Comparison of ENCODE assay signal across 9 mouse cellular contexts in the genomic region with DNA sequence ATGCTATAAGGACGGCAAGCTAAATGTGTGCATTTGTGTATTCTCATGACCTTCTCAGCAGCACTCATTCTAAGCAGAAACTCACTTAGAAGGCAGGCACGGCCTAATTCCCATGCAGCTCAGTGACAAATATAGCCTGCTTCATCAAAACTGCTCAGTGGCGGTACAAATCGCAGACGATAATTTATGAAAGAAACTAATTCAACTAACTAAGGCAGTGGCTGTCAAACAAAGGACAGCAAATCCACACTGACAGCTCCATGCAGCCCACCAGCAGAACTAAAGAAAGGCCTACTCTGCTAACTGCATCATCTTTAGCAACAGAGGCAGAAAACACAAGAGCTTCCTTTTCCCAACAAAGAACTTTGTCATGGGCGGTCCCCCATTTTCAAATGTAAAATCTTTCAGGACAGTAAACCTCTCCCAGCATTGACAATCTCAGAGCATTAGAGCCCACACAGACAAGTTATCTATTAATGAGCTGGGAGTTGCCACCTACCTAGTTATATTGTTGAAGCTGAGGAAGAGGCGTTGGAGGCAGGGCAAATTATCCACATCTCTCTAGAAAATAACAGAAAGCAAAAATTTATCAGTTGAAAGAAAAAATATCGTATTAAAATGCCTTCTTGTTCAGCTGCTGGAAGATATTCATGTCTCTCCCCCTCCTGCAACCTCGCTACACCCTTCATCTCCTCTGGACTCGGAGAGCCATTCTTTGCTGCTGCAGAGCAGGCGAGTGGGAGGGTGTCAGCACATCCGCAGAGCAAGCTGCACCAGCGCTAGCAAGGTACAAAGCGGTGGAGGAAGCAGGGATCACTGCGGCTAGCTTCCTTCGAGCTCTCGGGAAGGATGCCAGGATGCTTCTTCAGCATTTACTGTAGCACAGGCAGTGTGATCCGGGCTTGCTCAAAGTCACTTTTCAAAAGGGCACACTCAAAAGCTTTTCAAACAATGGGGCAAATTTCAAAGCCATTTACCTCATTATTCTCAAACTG. TPM values are rescaled to one million over a fixed set of nuclear protein-coding genes. Genes with fewer than 3 reads are reported as not detected.
DNase-seq lines count a peak whose midpoint lies in the region; ATAC-seq and TF ChIP-seq lines count a peak whose summit lies in the region.
"Had no signal": no experiment of that assay in that cellular context is flagged by ENCODE, and none has a peak within 500 bp of the region (broad histone marks: within the 10 kb centered on the region; RNA-seq: fewer than 3 reads in every experiment).

No protein-coding gene starts in this region.

- no peak for TF ChIP-seq EP300 in heart, adult 2 months (IDR thresholded peaks at IDR 0.05; ENCODE audit: insufficient read depth, low read depth, low read length)
- no peak for TF ChIP-seq EP300 in heart, postnatal 0 days (IDR thresholded peaks at IDR 0.05; ENCODE audit: low read depth)

- H3K9me3 ChIP-seq in heart, embryonic 10.5 days, result no peaks in the 10 kb centered on the region
- H3K9me3 ChIP-seq in heart, postnatal 0 days (replicated peaks; ENCODE audit: control insufficient read depth, low read length), result no peaks in the 10 kb centered on the region
- H3K9me3 ChIP-seq in midbrain, embryonic 14.5 days (ENCODE audit: control insufficient read depth, low read length), result no peaks in the 10 kb centered on the region
- no peaks in the 10 kb centered on the region for H3K9me3 ChIP-seq in stomach, embryonic 15.5 days
- H3K9me3 ChIP-seq: limb, embryonic 13.5 days had no signal

- DNase-seq in heart, adult 2 months, result peak; percentile 33 to 44
- DNase-seq in heart, embryonic 10.5 days (ENCODE audit: low spot score), result no peak
- peak; percentile 79 to 87 for DNase-seq in cerebellum, postnatal 25 days
- peak; percentile 25 for DNase-seq in heart, postnatal 0 days (ENCODE audit: low spot score)
- DNase-seq in layer of hippocampus, postnatal 10 days (ENCODE audit: low spot score in 2 of 2), result peak; percentile 27 to 49
- DNase-seq in midbrain, embryonic 14.5 days, result peak; percentile 84
- DNase-seq in thymus, postnatal 14 days, result no peak

- no peak overlapping the region for H3K9ac ChIP-seq in heart, adult 2 months (ENCODE audit: low read depth, low read length)
- H3K9ac ChIP-seq in heart, postnatal 0 days (replicated peaks; ENCODE audit: low read depth, low read length), result no peak overlapping the region
- H3K9ac ChIP-seq in midbrain, embryonic 14.5 days (replicated peaks; ENCODE audit: low read length), result peak overlapping the region; percentile 30
- no peak overlapping the region for H3K9ac ChIP-seq in stomach, embryonic 15.5 days
- H3K9ac ChIP-seq: limb, embryonic 13.5 days had no signal

- no peaks in the 10 kb centered on the region for H3K79me2 ChIP-seq in heart, adult 2 months (replicated peaks; ENCODE audit: control insufficient read depth, insufficient read depth, low read length)

- ATAC-seq in heart, postnatal 0 days (ENCODE audit: insufficient read depth, low read depth), result no peak
- no peak for ATAC-seq in midbrain, embryonic 14.5 days (ENCODE audit: low FRiP score, low TSS enrichment)
- no peak for ATAC-seq in stomach, embryonic 15.5 days (ENCODE audit: insufficient read depth, low FRiP score, low read depth)

- WGBS in heart, adult 2 months, result 46% methylated on average over 18 of the region's 18 CpGs
- WGBS in heart, embryonic 10.5 days, result 60% methylated on average over 18 of the region's 18 CpGs
- 45% methylated on average over 18 of the region's 18 CpGs for WGBS in heart, postnatal 0 days
- 15% methylated on average over 18 of the region's 18 CpGs for WGBS in midbrain, embryonic 14.5 days
- 45% methylated on average over 18 of the region's 18 CpGs for WGBS in stomach, embryonic 15.5 days

- no peak for TF ChIP-seq POLR2A in heart, adult 2 months (IDR thresholded peaks at IDR 0.05; ENCODE audit: insufficient read depth, low read depth, low read length)

- no peaks in the 10 kb centered on the region for H3K36me3 ChIP-seq in heart, adult 2 months (ENCODE audit: control insufficient read depth, insufficient read depth, low read length)
- H3K36me3 ChIP-seq in heart, embryonic 10.5 days, result no peaks in the 10 kb centered on the region
- no peaks in the 10 kb centered on the region for H3K36me3 ChIP-seq in heart, postnatal 0 days (replicated peaks; ENCODE audit: control insufficient read depth, insufficient read depth, low read length)
- H3K36me3 ChIP-seq in midbrain, embryonic 14.5 days (ENCODE audit: control insufficient read depth, insufficient read depth, low read length), result peaks cover 8% of the 10 kb centered on the region; the same call in 1 of the 2 replicates
- H3K36me3 ChIP-seq in stomach, embryonic 15.5 days, result no peaks in the 10 kb centered on the region
- H3K36me3 ChIP-seq: limb, embryonic 13.5 days had no signal

- intact Hi-C loops in heart, adult 2 months (cut with DNase I), result no loop called here

- H3K4me3 ChIP-seq in heart, adult 2 months, result no peak overlapping the region
- no peak overlapping the region for H3K4me3 ChIP-seq in heart, embryonic 10.5 days
- no peak overlapping the region for H3K4me3 ChIP-seq in heart, postnatal 0 days (ENCODE audit: low read depth, low read length)
- no peak overlapping the region; the same call in 1 of the 2 replicates for H3K4me3 ChIP-seq in midbrain, embryonic 14.5 days (replicated peaks; ENCODE audit: low read depth, low read length)
- no peak overlapping the region for H3K4me3 ChIP-seq in stomach, embryonic 15.5 days (replicated peaks)
- H3K4me3 ChIP-seq: limb, embryonic 13.5 days had no signal

- H3K4me2 ChIP-seq in heart, postnatal 0 days (ENCODE audit: low read depth, low read length), result no peak overlapping the region
- H3K4me2 ChIP-seq in midbrain, embryonic 14.5 days (ENCODE audit: low read length), result peak overlapping the region; percentile 41
- no peak overlapping the region for H3K4me2 ChIP-seq in stomach, embryonic 15.5 days
- H3K4me2 ChIP-seq: limb, embryonic 13.5 days had no signal

- H3K4me1 ChIP-seq in heart, adult 2 months (ENCODE audit: control insufficient read depth, insufficient read depth, low read length), result no peaks in the 10 kb centered on the region; the same call in 1 of the 2 replicates
- peaks cover 3% of the 10 kb centered on the region; the same call in 1 of the 2 replicates for H3K4me1 ChIP-seq in heart, embryonic 10.5 days
- no peaks in the 10 kb centered on the region for H3K4me1 ChIP-seq in heart, postnatal 0 days (ENCODE audit: control insufficient read depth, insufficient read depth)
- H3K4me1 ChIP-seq in midbrain, embryonic 14.5 days (ENCODE audit: control insufficient read depth, insufficient read depth, low read length), result peaks cover 25% of the 10 kb centered on the region
- H3K4me1 ChIP-seq in stomach, embryonic 15.5 days, result no peaks in the 10 kb centered on the region
- H3K4me1 ChIP-seq: limb, embryonic 13.5 days had no signal

- no peak overlapping the region for H3K27ac ChIP-seq in heart, adult 2 months
- no peak overlapping the region for H3K27ac ChIP-seq in heart, embryonic 10.5 days
- H3K27ac ChIP-seq in heart, postnatal 0 days (ENCODE audit: low read depth), result no peak overlapping the region
- peak overlapping the region; percentile 80 for H3K27ac ChIP-seq in midbrain, embryonic 14.5 days (replicated peaks; ENCODE audit: low read depth, low read length)
- H3K27ac ChIP-seq in stomach, embryonic 15.5 days, result peak overlapping the region; percentile 26
- H3K27ac ChIP-seq: limb, embryonic 13.5 days had no signal

- no peak for TF ChIP-seq CTCF in heart, adult 2 months (IDR thresholded peaks at IDR 0.05)
- no peak for TF ChIP-seq CTCF in heart, postnatal 0 days (IDR thresholded peaks at IDR 0.05; ENCODE audit: low read depth)

- H3K27me3 ChIP-seq in heart, adult 2 months (ENCODE audit: control insufficient read depth, insufficient read depth, low read length), result no peaks in the 10 kb centered on the region
- H3K27me3 ChIP-seq in heart, embryonic 10.5 days (ENCODE audit: insufficient read depth, poor library complexity, severe bottlenecking), result no peaks in the 10 kb centered on the region; the same call in 1 of the 2 replicates
- H3K27me3 ChIP-seq in heart, postnatal 0 days (ENCODE audit: control insufficient read depth, insufficient read depth, low read length), result no peaks in the 10 kb centered on the region
- no peaks in the 10 kb centered on the region for H3K27me3 ChIP-seq in midbrain, embryonic 14.5 days (ENCODE audit: control insufficient read depth, insufficient read depth, low read length)
- H3K27me3 ChIP-seq in stomach, embryonic 15.5 days (replicated peaks), result no peaks in the 10 kb centered on the region
- H3K27me3 ChIP-seq: limb, embryonic 13.5 days had no signal

RNA-seq across cellular contexts. Expression of a gene that starts 38.7 kb away (rescaled TPM):
- total RNA-seq in heart, adult 2 months (2021), result 1 to 10 TPM; 3.7 TPM
- polyA plus RNA-seq in heart, adult 2 months (2012; rRNA removed), result 2.1 and 4.7 TPM in 2 replicates
- 9.0 and 12.4 TPM in 2 replicates for polyA plus RNA-seq in heart, embryonic 10.5 days (2016; fragmentation: Nextera tagmentation; extraction: Ambion mirVana)
- total RNA-seq in heart, postnatal 0 days (2014; rRNA removed; ENCODE audit: low replicate concordance), result 6.4 and 7.2 TPM in 2 replicates
- polyA plus RNA-seq in heart, postnatal 0 days (2015; fragmentation: Nextera tagmentation; extraction: Ambion mirVana), result 4.9 and 5.0 TPM in 2 replicates
- 10 to 100 TPM; 62.3 to 64.3 TPM for total RNA-seq in layer of hippocampus, postnatal 10 days (2021)
- polyA plus RNA-seq in midbrain, embryonic 14.5 days (2014; fragmentation: Nextera tagmentation; extraction: Ambion mirVana), result 74.3 and 90.8 TPM in 2 replicates
- 14.3 and 15.7 TPM in 2 replicates for polyA plus RNA-seq in stomach, embryonic 15.5 days (2015; fragmentation: Nextera tagmentation; extraction: Ambion mirVana)

Comparison
In these comparisons a context has a peak if more than half of its experiments do, and no peak if none do; other contexts are left out.
1. DNase-seq: peak in heart, adult 2 months (2 of 2), cerebellum, postnatal 25 days (2 of 2), heart, postnatal 0 days (single experiment), layer of hippocampus, postnatal 10 days (2 of 2) and midbrain, embryonic 14.5 days (single experiment); none in heart, embryonic 10.5 days (single experiment) and thymus, postnatal 14 days (single experiment).
2. H3K27ac ChIP-seq: peak in midbrain, embryonic 14.5 days (single experiment) and stomach, embryonic 15.5 days (single experiment); none in heart, adult 2 months (single experiment), heart, embryonic 10.5 days (single experiment) and heart, postnatal 0 days (single experiment).